Mouse (Mus musculus) liver, embryonic 14.5 days (tissue): ENCODE results near the gene Tnrc6c. TPM values are rescaled to one million over a fixed set of nuclear protein-coding genes. Genes with fewer than 3 reads are reported as not detected.

Source experiments
- ATAC-seq: fragments of 200-750 bp; cut with Nextera tagmentation; 2 replicates; pipeline ENCODE4 v1.8.0; 2017; ENCODE audit warnings: moderate number of reproducible peaks, mild to moderate bottlenecking, moderate library complexity; ENCODE audit not compliant: insufficient read depth
- DNase-seq, 3 experiments: peaks; one replicate each; pipeline ENCODE4 v3.0.0-alpha.2; 2012 to 2013; ENCODE audit warnings: low read depth in 3 of 3, low spot score in 3 of 3
- H3K27ac ChIP-seq: fragments of 300-500 bp; sonication (generic); 2 replicates; pipeline ENCODE4 v1.5.1; 2014; ENCODE audit warnings: moderate library complexity, mild to moderate bottlenecking, control low read depth, inconsistent platforms
- H3K27me3 ChIP-seq: fragments of 300-500 bp; sonication (generic); 2 replicates; pipeline ENCODE4 v1.6.1; 2014; ENCODE audit warnings: mild to moderate bottlenecking, low read length, moderate library complexity; ENCODE audit not compliant: control insufficient read depth, insufficient read depth
- H3K36me3 ChIP-seq: fragments of 300-500 bp; sonication (generic); replicated peaks from 2 replicates; pipeline ENCODE4 v1.6.1; 2014; ENCODE audit warnings: low read depth; ENCODE audit not compliant: control insufficient read depth, insufficient read depth
- H3K4me1 ChIP-seq, 2 experiments: fragments of 200-500 bp in 1 of 2; fragments of 300-500 bp in 1 of 2; sonication (generic) in 1 of 2; replicated peaks; 2 replicates each; pipeline ENCODE4 v1.6.1; 2012 to 2014; ENCODE audit warnings: antibody characterized with exemption in 1 of 2, inconsistent platforms in 1 of 2, low read length in 1 of 2; ENCODE audit not compliant: control insufficient read depth in 2 of 2, insufficient read depth in 2 of 2
- H3K4me2 ChIP-seq: fragments of 300-500 bp; sonication (generic); 2 replicates; pipeline ENCODE4 v1.6.1; 2014; ENCODE audit warnings: low read depth, mild to moderate bottlenecking, control low read depth, moderate library complexity
- H3K4me3 ChIP-seq, 2 experiments: fragments of 200-500 bp in 1 of 2; fragments of 300-500 bp in 1 of 2; sonication (generic) in 1 of 2; 2 replicates each; pipeline ENCODE4 v1.5.1; 2012 to 2014; ENCODE audit warnings: low read depth in 2 of 2, low read length in 2 of 2, mild to moderate bottlenecking in 2 of 2, control low read depth in 1 of 2, inconsistent platforms in 1 of 2, moderate library complexity in 1 of 2; ENCODE audit not compliant: insufficient read depth in 1 of 2
- H3K9ac ChIP-seq: fragments of 300-500 bp; sonication (generic); replicated peaks from 2 replicates; pipeline ENCODE4 v1.6.1; 2014; ENCODE audit warnings: mild to moderate bottlenecking, control low read depth, moderate library complexity
- H3K9me3 ChIP-seq: fragments of 300-500 bp; sonication (generic); 2 replicates; pipeline ENCODE4 v1.6.1; 2016; ENCODE audit warnings: low read length, mixed read lengths; ENCODE audit not compliant: control insufficient read depth
- CTCF ChIP-seq: IDR thresholded peaks from 2 replicates; pipeline ENCODE4 v1.5.1; 2016; ENCODE audit warnings: antibody characterized with exemption, low read depth, control low read depth
- EP300 ChIP-seq: IDR thresholded peaks from 2 replicates; pipeline ENCODE4 v1.6.1; 2016; ENCODE audit warnings: antibody characterized with exemption, low read depth
- WGBS: fragments of 180-500 bp; shearing (Covaris S2); extraction: QIAGEN DNeasy Blood & Tissue Kit; methylation state at CpG from one replicate; pipeline ENCODE4 v1.1.7; 2014; ENCODE audit not compliant: insufficient replicate concordance; 5-methylcytosine and 5-hydroxymethylcytosine counted together
- polyA plus RNA-seq, 2 experiments: library from polyadenylated mRNA; depleted of rRNA in 1 of 2; stranded (reverse) in 1 of 2; unstranded in 1 of 2; fragments of >200 nt; fragmentation: Nextera tagmentation in 1 of 2; extraction: Ambion mirVana in 1 of 2; gene quantifications; 2 replicates each; pipeline versions ENCODE4 v1.2.1 to v1.2.3; 2012 to 2014

Gene Tnrc6c
- polyA plus RNA-seq, 2 experiments, result 2.4 to 3.7 TPM

DNA sequence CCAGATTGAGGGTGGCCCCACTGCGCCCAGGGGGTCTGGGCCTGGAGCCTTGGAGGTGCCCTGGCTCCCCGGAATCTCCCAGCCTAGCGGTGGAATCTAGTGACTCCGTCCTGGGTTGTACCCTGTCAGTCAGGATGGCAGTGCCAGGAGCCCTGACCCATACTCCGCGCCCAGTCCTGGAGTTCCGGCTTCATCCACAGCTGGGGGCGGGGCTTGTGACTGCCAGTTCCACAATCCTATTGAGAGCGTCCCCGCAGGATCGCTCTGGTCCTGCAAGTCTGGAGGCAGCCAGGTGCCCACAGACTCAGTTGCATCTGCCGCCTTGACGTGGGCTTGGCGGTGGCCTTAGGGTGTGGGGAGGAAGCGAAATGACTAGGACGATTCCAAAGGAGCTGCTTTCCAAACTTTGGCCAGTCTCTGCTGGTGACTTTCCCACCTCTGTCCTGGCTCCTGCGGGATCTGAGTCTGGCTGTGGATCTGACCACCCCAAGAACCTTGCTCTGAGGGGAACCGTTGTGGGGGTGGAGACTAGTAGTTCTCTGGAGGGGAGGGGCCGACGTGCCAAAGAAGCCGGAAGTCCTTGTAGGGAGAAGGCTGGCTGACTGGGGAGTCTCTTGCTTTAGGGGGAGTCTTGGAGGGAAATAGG, 156.4 kb downstream of the Tnrc6c start:
- H3K4me1 ChIP-seq, result peaks cover 13 to 17% of the 10 kb centered on the region in 2 experiments
- H3K27ac ChIP-seq, result peak overlapping the region; percentile 77
- peak in 2 of 3 experiments; percentile 72 to 80 for DNase-seq
- peak overlapping the region; percentile 70 to 72 for H3K4me3 ChIP-seq
- H3K27me3 ChIP-seq, result no peaks in the 10 kb centered on the region
- under 1% methylated on average over 21 of the region's 21 CpGs for WGBS
- ATAC-seq, result peak; percentile 72
- TF ChIP-seq CTCF, result peak; percentile 78
- no peak for TF ChIP-seq EP300
- H3K9me3 ChIP-seq, result no peaks in the 10 kb centered on the region
- peak overlapping the region; percentile 94 for H3K9ac ChIP-seq
- H3K36me3 ChIP-seq, result peaks cover 62% of the 10 kb centered on the region
- H3K4me2 ChIP-seq, result peak overlapping the region; percentile 84

Other genes with a start within 250 kb of the Tnrc6c start
- gene Gm11733, start 169.9 kb upstream of the Tnrc6c start, polyA plus RNA-seq (2012; rRNA removed), result not detected in 2 replicates
- not detected in 2 replicates for gene Gm11733, start 169.9 kb upstream of the Tnrc6c start, polyA plus RNA-seq (2014; fragmentation: Nextera tagmentation; extraction: Ambion mirVana)
- 28.1 and 29.8 TPM in 2 replicates for gene Tmc8, start 127.8 kb downstream of the Tnrc6c start, polyA plus RNA-seq (2012; rRNA removed)
- gene Tmc8, start 127.8 kb downstream of the Tnrc6c start, polyA plus RNA-seq (2014; fragmentation: Nextera tagmentation; extraction: Ambion mirVana), result 9.9 and 13.1 TPM in 2 replicates
- gene Tmc6, start 127.9 kb downstream of the Tnrc6c start, polyA plus RNA-seq (2012; rRNA removed), result 32.1 and 51.8 TPM in 2 replicates
- gene Tmc6, start 127.9 kb downstream of the Tnrc6c start, polyA plus RNA-seq (2014; fragmentation: Nextera tagmentation; extraction: Ambion mirVana), result 40.5 and 44.1 TPM in 2 replicates
- gene 6030468B19Rik, start 143.4 kb downstream of the Tnrc6c start, polyA plus RNA-seq (2012; rRNA removed), result 104 and 133 TPM in 2 replicates
- 67.1 and 78.0 TPM in 2 replicates for gene 6030468B19Rik, start 143.4 kb downstream of the Tnrc6c start, polyA plus RNA-seq (2014; fragmentation: Nextera tagmentation; extraction: Ambion mirVana)
- gene Gm20708, start 155.4 kb downstream of the Tnrc6c start, polyA plus RNA-seq (2012; rRNA removed), result 0.03 and 0.08 TPM in 2 replicates
- gene Gm20708, start 155.4 kb downstream of the Tnrc6c start, polyA plus RNA-seq (2014; fragmentation: Nextera tagmentation; extraction: Ambion mirVana), result 0.10 and 0.28 TPM in 2 replicates
- 36.5 and 48.8 TPM in 2 replicates for gene Syngr2, start 155.4 kb downstream of the Tnrc6c start, polyA plus RNA-seq (2012; rRNA removed)
- 48.6 and 50.4 TPM in 2 replicates for gene Syngr2, start 155.4 kb downstream of the Tnrc6c start, polyA plus RNA-seq (2014; fragmentation: Nextera tagmentation; extraction: Ambion mirVana)
- gene Afmid, start 171.6 kb downstream of the Tnrc6c start, polyA plus RNA-seq (2012; rRNA removed), result 7.1 and 7.6 TPM in 2 replicates
- gene Afmid, start 171.6 kb downstream of the Tnrc6c start, polyA plus RNA-seq (2014; fragmentation: Nextera tagmentation; extraction: Ambion mirVana), result 7.5 and 9.8 TPM in 2 replicates
- gene Tk1, start 171.8 kb downstream of the Tnrc6c start, polyA plus RNA-seq (2012; rRNA removed), result 122 and 136 TPM in 2 replicates
- 135 and 144 TPM in 2 replicates for gene Tk1, start 171.8 kb downstream of the Tnrc6c start, polyA plus RNA-seq (2014; fragmentation: Nextera tagmentation; extraction: Ambion mirVana)
- 123 and 181 TPM in 2 replicates for gene Birc5, start 195.0 kb downstream of the Tnrc6c start, polyA plus RNA-seq (2012; rRNA removed)
- gene Birc5, start 195.0 kb downstream of the Tnrc6c start, polyA plus RNA-seq (2014; fragmentation: Nextera tagmentation; extraction: Ambion mirVana), result 371 and 373 TPM in 2 replicates
- gene Tmem235, start 206.5 kb downstream of the Tnrc6c start, polyA plus RNA-seq (2012; rRNA removed), result 0.02 TPM in 1 of 2 replicates, not detected in the other
- not detected in 2 replicates for gene Tmem235, start 206.5 kb downstream of the Tnrc6c start, polyA plus RNA-seq (2014; fragmentation: Nextera tagmentation; extraction: Ambion mirVana)
- 1.4 TPM in 2 replicates for gene Tha1, start 219.2 kb downstream of the Tnrc6c start, polyA plus RNA-seq (2012; rRNA removed)
- gene Tha1, start 219.2 kb downstream of the Tnrc6c start, polyA plus RNA-seq (2014; fragmentation: Nextera tagmentation; extraction: Ambion mirVana), result 0.83 and 1.6 TPM in 2 replicates